Mouse (Mus musculus) heart, adult 2 months (tissue): ENCODE measurements around the gene Bcas3. TPM values are rescaled to one million over a fixed set of nuclear protein-coding genes. Genes with fewer than 3 reads are reported as not detected.

Experiments used
- DNase-seq, 2 experiments: peaks; one replicate each; pipeline ENCODE4 v3.0.0; 2021
- H3K27ac ChIP-seq: fragments of 200-600 bp; 2 replicates; pipeline ENCODE4 v1.8.1; 2022
- H3K27me3 ChIP-seq: fragments of 200-500 bp; 2 replicates; pipeline ENCODE4 v1.6.1; 2012; ENCODE audit warnings: mild to moderate bottlenecking, low read length, inconsistent platforms, mixed read lengths; ENCODE audit not compliant: control insufficient read depth, insufficient read depth
- H3K36me3 ChIP-seq: fragments of 200-500 bp; 2 replicates; pipeline ENCODE4 v1.6.1; 2012; ENCODE audit warnings: low read length, inconsistent platforms; ENCODE audit not compliant: control insufficient read depth, insufficient read depth
- H3K4me1 ChIP-seq: fragments of 200-500 bp; 2 replicates; pipeline ENCODE4 v1.6.1; 2011; ENCODE audit warnings: low read length; ENCODE audit not compliant: control insufficient read depth, insufficient read depth
- H3K4me3 ChIP-seq: fragments of 200-600 bp; 2 replicates; pipeline ENCODE4 v1.8.1; 2022
- H3K79me2 ChIP-seq: fragments of 200-500 bp; replicated peaks from 2 replicates; pipeline ENCODE4 v1.6.1; 2012; ENCODE audit warnings: mild to moderate bottlenecking, inconsistent platforms, low read length, moderate library complexity, mixed read lengths; ENCODE audit not compliant: control insufficient read depth, insufficient read depth
- H3K9ac ChIP-seq: fragments of 200-500 bp; 2 replicates; pipeline ENCODE4 v1.6.1; 2012; ENCODE audit warnings: low read depth, mild to moderate bottlenecking, control low read depth, inconsistent platforms, low read length, mixed read lengths
- CTCF ChIP-seq: fragments of 200-600 bp; IDR thresholded peaks from 2 replicates; pipeline ENCODE4 v1.8.1; 2022; ENCODE audit warnings: antibody characterized with exemption, mild to moderate bottlenecking, moderate library complexity
- EP300 ChIP-seq: fragments of 200-500 bp; IDR thresholded peaks from 2 replicates; pipeline ENCODE4 v1.6.1; 2011; ENCODE audit warnings: low read depth, low read length, control low read depth; ENCODE audit not compliant: insufficient read depth
- POLR2A ChIP-seq: fragments of 200-500 bp; IDR thresholded peaks from 2 replicates; pipeline ENCODE4 v1.6.1; 2011; ENCODE audit warnings: mild to moderate bottlenecking, low read depth, low read length, control low read depth; ENCODE audit not compliant: insufficient read depth
- WGBS: fragments of 180-500 bp; shearing (Covaris S2); methylation state at CpG from one replicate; pipeline ENCODE4 v1.1.7; 2018; 5-methylcytosine and 5-hydroxymethylcytosine counted together
- intact Hi-C: fragments of 180-260 bp; cut with DNase I; formaldehyde crosslinking; loops from one replicate; pipeline ENCODE4 v1.15.1; 2025
- polyA plus RNA-seq: library from polyadenylated mRNA; depleted of rRNA; stranded (reverse); fragments of >200 nt; gene quantifications from 2 replicates; pipeline ENCODE4 v1.2.3, GENCODE M21; 2012
- total RNA-seq, 2 experiments: library from RNA; stranded (reverse); gene quantifications; 2 replicates each; pipeline ENCODE4 v1.2.3; 2021

The Bcas3 gene
- total and polyA plus RNA-seq, 3 experiments = 26.6 to 40.4 (median 36.0) TPM

- Histone ChIP-seq H3K36me3 (no peaks in the 10 kb centered on the region), H3K27ac (no peak overlapping the region), H3K27me3 (no peaks in the 10 kb centered on the region), H3K4me3 (no peak overlapping the region), H3K4me1 (no peaks in the 10 kb centered on the region; the same call in 1 of the 2 replicates), H3K79me2 (no peaks in the 10 kb centered on the region), H3K9ac (no peak overlapping the region)
- no peak for DNase-seq
- intact Hi-C loops = no loop called here
- TF ChIP-seq EP300 = no peak
- TF ChIP-seq POLR2A = no peak
- no peak for TF ChIP-seq CTCF
- 31% methylated on average over 1 of the region's 1 CpGs for WGBS
These were observed 202.1 kb downstream of the Bcas3 start for GRCm38 (mm10) chr11:85555066-85555465.

GRCm38 (mm10) chr11:85555721-85556120 is 202.8 kb downstream of the Bcas3 start:
- Histone ChIP-seq H3K36me3 (no peaks in the 10 kb centered on the region), H3K27ac (no peak overlapping the region), H3K4me3 (no peak overlapping the region), H3K4me1 (no peaks in the 10 kb centered on the region; the same call in 1 of the 2 replicates), H3K27me3 (no peaks in the 10 kb centered on the region), H3K9ac (no peak overlapping the region), H3K79me2 (no peaks in the 10 kb centered on the region)
- intact Hi-C loops = no loop called here
- DNase-seq = no peak
- WGBS = 61% methylated on average over 2 of the region's 2 CpGs
- TF ChIP-seq EP300 = no peak
- no peak for TF ChIP-seq POLR2A
- no peak for TF ChIP-seq CTCF

DNA sequence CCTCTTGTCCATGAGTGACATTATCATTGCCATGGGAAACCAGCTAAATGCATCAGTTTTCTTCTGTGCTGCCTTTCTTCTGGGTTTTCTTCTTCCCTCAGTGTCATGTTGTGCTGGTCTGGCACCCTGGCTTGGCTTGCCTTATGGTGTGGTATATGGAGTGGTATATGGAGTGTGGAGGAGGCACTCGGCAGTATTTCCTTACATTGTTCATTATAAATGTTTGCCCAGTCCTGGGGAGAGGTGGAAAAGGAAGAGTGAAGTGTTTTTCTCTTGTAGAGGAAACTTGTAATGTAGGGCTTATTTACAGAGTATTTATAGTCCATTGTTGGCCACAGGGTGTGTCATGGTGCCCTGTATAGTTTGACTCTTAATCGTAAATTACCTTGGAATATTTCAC is 212.1 kb downstream of the Bcas3 start:
- Histone ChIP-seq H3K36me3 (no peaks in the 10 kb centered on the region), H3K4me1 (no peaks in the 10 kb centered on the region), H3K79me2 (no peaks in the 10 kb centered on the region), H3K27me3 (no peaks in the 10 kb centered on the region), H3K4me3 (no peak overlapping the region), H3K9ac (no peak overlapping the region), H3K27ac (no peak overlapping the region)
- intact Hi-C loops = no loop called here
- 45% methylated on average over 2 of the region's 2 CpGs for WGBS
- no peak for DNase-seq
- TF ChIP-seq EP300 = no peak
- no peak for TF ChIP-seq CTCF
- no peak for TF ChIP-seq POLR2A

DNA sequence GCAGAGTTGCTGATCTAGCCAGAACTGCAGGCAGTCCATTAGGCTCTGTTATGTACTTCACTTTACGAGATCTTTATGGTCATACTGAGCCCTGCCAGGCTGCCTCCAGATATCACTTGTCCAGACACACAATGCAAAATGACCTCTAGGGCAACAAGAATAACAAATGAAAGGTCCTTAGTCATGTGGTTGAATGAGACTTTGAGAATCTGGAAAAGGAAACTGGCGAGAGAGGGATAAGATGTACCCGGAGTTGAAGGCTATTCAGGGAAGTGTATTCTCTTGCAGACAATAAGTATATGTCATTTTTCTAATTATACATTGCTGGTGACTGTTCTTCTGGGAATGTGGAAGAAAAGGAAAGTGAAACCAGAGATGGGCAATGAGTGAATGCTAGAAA is 218.1 kb downstream of the Bcas3 start:
- no peak for DNase-seq
- Histone ChIP-seq H3K4me3 (no peak overlapping the region), H3K79me2 (no peaks in the 10 kb centered on the region), H3K36me3 (peaks cover 20% of the 10 kb centered on the region), H3K9ac (no peak overlapping the region), H3K27me3 (no peaks in the 10 kb centered on the region), H3K27ac (peak overlapping the region; percentile 57), H3K4me1 (peaks cover 17% of the 10 kb centered on the region)
- WGBS = 21% methylated on average over 3 of the region's 3 CpGs
- intact Hi-C loops = no loop called here
- TF ChIP-seq POLR2A (no peak), EP300 (no peak), CTCF (no peak)

DNA sequence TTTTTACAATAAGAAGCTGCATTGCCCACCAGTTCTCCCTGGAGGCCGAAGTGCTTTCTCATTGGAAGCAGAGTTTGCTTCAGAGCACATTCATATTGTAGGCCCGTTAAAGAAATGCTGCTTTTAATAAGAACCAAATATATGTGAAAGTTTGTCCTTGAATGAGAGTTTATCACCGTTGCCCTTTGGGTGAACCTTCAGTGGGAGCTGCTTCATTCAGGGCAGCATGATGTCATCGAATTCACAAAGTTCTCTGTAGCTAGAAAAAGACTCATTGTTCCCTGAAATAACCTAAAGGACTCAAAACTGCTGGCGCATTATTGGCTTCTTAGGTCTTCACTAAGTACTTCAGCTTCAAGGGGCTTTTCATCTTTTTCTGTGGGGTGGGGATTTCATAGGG is 219.0 kb downstream of the Bcas3 start:
- peak overlapping the region; percentile 57 for H3K27ac ChIP-seq
- intact Hi-C loops = loop anchor here (2.0 kb wide), 1 partner anchor 47 kb away; no protein-coding TSS in a partner anchor
- 18% methylated on average over 5 of the region's 5 CpGs for WGBS
- no peak overlapping the region for H3K9ac ChIP-seq
- H3K27me3 ChIP-seq = no peaks in the 10 kb centered on the region
- H3K4me3 ChIP-seq = no peak overlapping the region
- H3K79me2 ChIP-seq = no peaks in the 10 kb centered on the region
- H3K36me3 ChIP-seq = peaks cover 20% of the 10 kb centered on the region
- peaks cover 17% of the 10 kb centered on the region for H3K4me1 ChIP-seq
- TF ChIP-seq EP300 = no peak
- DNase-seq = no peak

- DNase-seq = no peak
- H3K79me2 ChIP-seq = no peaks in the 10 kb centered on the region
- intact Hi-C loops = loop anchor here (2.0 kb wide), 1 partner anchor 48 kb away; no protein-coding TSS in a partner anchor
- H3K4me1 ChIP-seq = peaks cover 17% of the 10 kb centered on the region
- no peak overlapping the region for H3K4me3 ChIP-seq
- no peak for TF ChIP-seq POLR2A
- no peak for TF ChIP-seq EP300
- no peak for TF ChIP-seq CTCF
- H3K27ac ChIP-seq = peak overlapping the region; percentile 57
- no peaks in the 10 kb centered on the region for H3K27me3 ChIP-seq
- H3K36me3 ChIP-seq = peaks cover 20% of the 10 kb centered on the region
- WGBS = 34% methylated on average over 3 of the region's 3 CpGs
- no peak overlapping the region for H3K9ac ChIP-seq
These were observed 219.6 kb downstream of the Bcas3 start for GRCm38 (mm10) chr11:85572590-85572989.
